Mouse (Mus musculus) adrenal gland, postnatal 25 days (tissue): ENCODE results near the gene Mettl17. TPM values are rescaled to one million over a fixed set of nuclear protein-coding genes. Genes with fewer than 3 reads are reported as not detected.
"Not testable (repeated sequence)": the region's sequence is repeated elsewhere in the genome, so short reads cannot be mapped to it uniquely, and the experiment has no call there.

Experiments
- DNase-seq: peaks from one replicate; pipeline ENCODE4 v3.0.0; 2021; ENCODE audit warnings: mixed read lengths
- long read RNA-seq: library from polyadenylated mRNA; stranded (forward); transcript quantifications from one replicate; pipeline ENCODE4 v2.0.0, GENCODE M21; 2021
- total RNA-seq: library from RNA; stranded (reverse); gene quantifications from 2 replicates; pipeline ENCODE4 v1.2.3, GENCODE M21; 2021

Mettl17 gene
- total RNA-seq = 32.1 and 42.2 TPM in 2 replicates
- long read RNA-seq, transcript Mettl17-201 (14 exons, 1,623 nt) = major isoform, 21 of 38 reads
- long read RNA-seq, partial matches to known transcripts = 6 of 38 reads
- long read RNA-seq, other reads (novel, unspliced or antisense) = 9 of 38 reads

GRCm38 (mm10) chr14:51884598-51885331 lies at the start of gene Mettl17:
Gene Mettl17 (plus strand): TSS chr14:51884842.
- peak; percentile 90 for DNase-seq

- DNase-seq = not testable (repeated sequence)
Observed at GRCm38 (mm10) chr14:51838480-51838879, 46.2 kb upstream of the Mettl17 start.

GRCm38 (mm10) chr14:51842250-51842649 lies 42.4 kb upstream of the Mettl17 start:
- DNase-seq = no peak

GRCm38 (mm10) chr14:51842781-51843180 lies 41.9 kb upstream of the Mettl17 start:
- DNase-seq = no peak

- no peak for DNase-seq
Observed at GRCm38 (mm10) chr14:51843882-51844281, 40.8 kb upstream of the Mettl17 start.

- no peak for DNase-seq
Observed at GRCm38 (mm10) chr14:51846566-51846965, 38.1 kb upstream of the Mettl17 start.

- DNase-seq = not testable (repeated sequence)
Observed at GRCm38 (mm10) chr14:51851006-51851405, 33.6 kb upstream of the Mettl17 start.

DNA sequence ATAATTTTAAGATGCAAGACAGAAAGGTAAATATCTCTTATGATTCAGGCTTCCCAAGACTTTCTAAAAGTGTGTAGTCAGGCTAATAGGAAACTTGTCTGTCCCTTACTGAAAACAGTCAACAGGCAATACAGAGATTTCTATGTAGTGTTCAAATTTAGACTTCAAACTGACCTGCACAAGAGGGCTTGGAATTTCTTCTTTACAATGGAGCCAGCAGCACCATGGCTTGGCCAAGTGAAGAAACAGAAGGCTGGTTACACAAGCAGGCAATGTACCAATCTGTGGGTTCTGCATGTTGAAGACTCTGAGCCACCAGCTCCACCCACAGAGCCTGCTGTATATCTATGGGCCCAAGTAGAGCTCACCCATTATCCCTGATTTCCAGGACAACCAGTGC lies 31.2 kb upstream of the Mettl17 start, which contains the start of gene Ear6:
TSS of gene Ear6 (plus strand) at position 301 of the 400 bp plus-strand sequence.
- no peak for DNase-seq

DNA sequence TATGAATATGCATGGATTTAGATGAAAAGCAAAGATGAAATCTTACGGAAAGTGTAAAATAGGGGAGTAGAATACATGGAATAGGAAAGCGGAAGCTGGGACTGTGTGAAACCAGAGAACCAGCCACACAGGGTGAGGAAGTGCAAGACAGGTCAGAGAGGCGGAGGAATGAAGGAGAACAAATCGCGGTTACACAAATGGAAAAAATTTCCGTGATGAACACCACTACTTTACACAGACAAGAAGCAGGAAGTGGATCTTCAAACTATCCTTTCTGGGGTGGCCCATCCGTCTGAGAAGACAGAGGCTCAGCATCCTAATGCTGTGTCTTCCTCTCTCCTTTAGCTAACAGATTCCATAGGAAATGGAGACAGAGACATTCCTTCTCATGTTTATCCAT lies 29.4 kb upstream of the Mettl17 start:
- not testable (repeated sequence) for DNase-seq

DNA sequence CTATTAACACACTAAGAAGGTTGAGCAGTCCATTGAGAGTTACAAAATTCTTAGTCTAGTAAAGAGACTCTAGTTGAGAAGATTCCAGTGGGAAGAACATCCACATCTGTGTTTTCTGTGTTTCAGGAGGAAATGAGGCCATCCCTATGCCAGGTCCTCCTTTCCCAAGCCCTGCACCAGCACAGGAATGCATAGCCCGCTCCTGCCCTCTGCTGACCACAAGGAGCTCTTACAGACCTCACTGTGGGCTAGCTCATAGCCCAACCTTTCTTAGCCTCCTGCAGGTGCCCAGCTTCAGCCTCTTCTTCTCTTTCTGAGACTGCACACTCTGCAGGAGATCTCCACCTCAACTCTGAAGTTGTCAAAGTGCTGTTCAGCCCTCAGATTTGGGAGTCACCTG lies 21.0 kb upstream of the Mettl17 start:
- DNase-seq = peak; percentile 43

GRCm38 (mm10) chr14:51870756-51871155 lies 13.9 kb upstream of the Mettl17 start:
- peak; percentile 24 for DNase-seq

DNA sequence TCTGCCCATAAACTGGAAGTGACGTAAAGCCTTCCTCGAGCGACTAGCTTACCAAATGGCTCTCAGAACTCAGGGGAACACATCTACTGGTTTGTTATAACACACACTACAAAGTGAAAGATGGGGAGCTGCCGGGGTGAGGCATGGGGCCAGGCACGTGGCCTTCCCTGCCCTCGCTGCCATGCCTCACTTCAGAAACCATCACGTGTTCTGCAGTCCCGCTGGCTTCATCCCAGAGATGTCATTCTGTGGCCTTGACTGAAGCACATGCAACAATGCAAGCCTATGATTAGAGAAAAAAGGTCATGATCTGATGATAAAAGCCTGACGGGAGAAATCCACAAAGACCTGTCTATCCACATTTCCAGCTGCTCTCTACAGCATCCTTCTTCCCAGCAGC lies 12.9 kb upstream of the Mettl17 start:
- DNase-seq = peak; percentile 77

GRCm38 (mm10) chr14:51877517-51877916 lies 7.1 kb upstream of the Mettl17 start:
- no peak for DNase-seq

DNA sequence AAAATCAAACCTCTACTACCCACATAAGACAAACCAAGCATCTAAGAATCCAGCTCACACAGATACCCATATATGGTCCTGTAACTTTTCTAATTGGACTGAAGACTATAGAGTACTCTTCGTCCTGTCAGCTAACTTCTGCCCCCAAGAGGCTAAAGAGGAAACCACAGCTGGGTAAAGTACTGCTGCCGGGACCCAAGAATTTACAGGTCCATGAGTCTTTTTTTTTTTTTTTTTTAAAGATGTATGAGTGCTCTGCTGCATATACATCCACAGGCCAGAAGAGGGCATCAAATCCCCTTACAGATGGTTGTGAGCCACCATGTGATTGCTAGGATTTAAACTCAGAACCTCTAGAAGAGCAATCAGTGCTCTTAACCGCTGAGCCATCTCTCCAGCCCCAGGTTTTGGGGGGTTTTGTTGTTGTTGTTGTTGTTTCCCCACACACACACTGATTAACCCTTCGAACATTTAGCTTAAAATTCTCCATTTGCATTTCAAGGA lies 1.1 kb upstream of the Mettl17 start:
- DNase-seq = peak; percentile 55

GRCm38 (mm10) chr14:51884031-51884544 lies 554 bp upstream of the Mettl17 start:
- DNase-seq = no peak

- DNase-seq = no peak
Observed at GRCm38 (mm10) chr14:51886051-51886450, 1.4 kb downstream of the Mettl17 start.

DNA sequence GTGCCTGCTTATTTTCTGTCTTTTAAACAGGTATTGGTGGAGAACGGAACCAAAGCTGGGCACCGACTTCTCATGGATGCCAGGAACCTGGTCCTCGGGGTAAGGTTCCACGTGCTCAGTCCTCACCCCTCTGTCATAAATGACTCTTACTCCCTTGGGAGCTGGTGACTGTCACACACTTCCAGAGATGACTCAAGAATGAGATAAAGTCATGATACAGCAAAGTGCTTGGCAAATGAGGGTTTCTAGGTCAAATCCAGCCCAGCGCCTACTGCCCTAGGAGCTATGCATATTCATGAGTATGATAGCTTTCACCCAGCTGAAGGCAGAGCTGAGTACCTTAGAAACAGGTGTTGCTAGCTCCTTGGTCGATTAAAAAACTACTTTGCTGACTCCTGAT lies 5.2 kb downstream of the Mettl17 start:
- no peak for DNase-seq

DNA sequence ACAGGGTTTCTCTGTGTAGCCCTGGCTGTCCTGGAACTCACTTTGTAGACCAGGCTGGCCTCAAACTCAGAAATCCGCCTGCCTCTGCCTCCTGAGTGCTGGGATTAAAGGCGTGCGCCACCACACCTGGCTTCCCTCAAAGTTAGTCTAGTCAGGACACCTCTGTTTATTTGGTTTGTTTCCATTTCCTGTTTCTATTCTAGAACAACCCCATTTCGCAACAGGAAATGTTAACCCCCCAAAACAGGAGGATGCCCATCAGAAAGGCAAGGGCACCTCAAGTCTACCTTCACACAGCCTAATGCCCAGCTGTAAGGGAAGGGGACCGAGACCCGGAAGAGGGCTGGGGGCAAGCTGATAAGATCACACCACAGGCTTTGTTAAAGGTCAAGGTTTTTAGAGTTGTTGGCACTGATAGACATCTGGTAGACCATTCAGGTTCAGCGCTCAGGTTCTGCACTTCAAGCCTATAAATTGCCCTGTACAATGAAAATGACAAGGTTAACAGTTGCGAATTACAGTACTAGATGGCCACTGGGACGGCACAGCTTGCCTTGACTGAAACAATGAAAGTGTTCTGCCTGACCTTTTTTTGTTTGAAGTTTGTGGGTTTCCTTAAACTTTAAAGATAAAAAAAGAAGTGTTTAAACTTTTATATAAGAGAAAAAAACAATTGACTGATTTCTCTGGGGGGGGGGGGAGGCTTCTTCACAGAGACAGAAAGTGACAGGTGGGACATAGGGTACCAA lies 7.7 kb downstream of the Mettl17 start, which contains the start of gene Slc39a2:
TSS of gene Slc39a2 (plus strand) at position 699 of the 749 bp plus-strand sequence.
- no peak for DNase-seq

DNA sequence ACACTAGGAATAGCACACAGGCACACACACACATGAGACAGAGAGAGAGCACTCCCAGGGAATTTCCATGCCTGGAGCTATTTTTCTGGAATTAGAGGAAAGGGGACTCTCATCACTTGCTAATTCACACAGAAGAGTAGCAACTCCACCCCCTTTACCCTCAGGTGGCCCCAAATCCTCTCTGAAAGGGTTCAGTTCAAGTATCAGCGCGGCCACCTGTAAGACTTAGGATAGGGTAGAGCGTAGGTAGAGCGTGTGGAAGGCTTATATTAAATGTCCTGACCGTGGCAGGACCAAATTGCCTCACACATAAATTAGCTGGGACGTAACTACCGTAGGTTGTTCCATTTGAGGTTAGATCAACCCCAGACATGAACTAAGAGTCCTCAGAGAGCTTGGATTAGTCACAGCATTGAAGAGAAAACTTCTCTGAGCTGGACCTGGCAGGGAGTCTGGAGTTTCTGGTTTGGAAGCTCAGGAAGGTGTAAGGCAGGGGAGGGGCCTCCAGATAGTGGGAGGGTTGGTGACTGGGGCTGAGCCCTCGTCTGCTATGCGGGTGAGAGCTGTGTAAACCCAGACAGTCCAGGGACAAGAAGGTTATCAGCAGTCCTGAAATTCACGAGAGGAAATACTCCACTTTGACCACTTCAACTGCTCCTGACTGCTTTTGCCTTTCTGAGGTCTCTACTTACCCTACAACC lies 8.6 kb downstream of the Mettl17 start:
- no peak for DNase-seq

- no peak for DNase-seq
Observed at GRCm38 (mm10) chr14:51893809-51894208, 9.2 kb downstream of the Mettl17 start.

GRCm38 (mm10) chr14:51895071-51895470 lies 10.4 kb downstream of the Mettl17 start:
- DNase-seq = no peak

DNA sequence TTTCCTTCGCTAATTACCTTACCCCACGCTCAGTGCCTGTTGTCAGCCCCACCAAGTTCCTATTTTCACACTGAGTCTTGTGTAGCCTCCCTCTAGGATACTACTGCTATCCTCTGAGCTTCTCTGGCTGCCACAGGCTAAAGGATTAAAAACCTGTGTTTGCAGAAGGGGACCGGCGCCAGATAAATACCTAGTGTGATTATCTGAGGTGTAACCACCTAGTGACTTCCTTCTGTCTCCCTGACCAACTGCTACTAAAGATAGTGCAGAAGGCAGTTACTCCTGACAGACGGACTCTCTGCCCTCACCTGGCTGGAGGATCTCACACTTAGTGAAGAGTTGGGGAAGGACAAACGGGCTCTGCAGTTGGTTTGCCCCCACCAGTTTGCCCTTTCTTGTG lies 11.4 kb downstream of the Mettl17 start:
- DNase-seq = no peak
